Mouse (Mus musculus) heart, embryonic 15.5 days (tissue): ENCODE results near the gene Hoxa3. TPM values are rescaled to one million over a fixed set of nuclear protein-coding genes. Genes with fewer than 3 reads are reported as not detected.
A peak's percentile ranks its signal among the peaks of the same experiment; 100 is the strongest.

Experiments
- ATAC-seq: fragments of 200-750 bp; cut with Nextera tagmentation; replicated peaks from 2 replicates; pipeline ENCODE4 v1.8.0; 2017; ENCODE audit warnings: low read depth, moderate TSS enrichment; ENCODE audit not compliant: insufficient number of reproducible peaks, insufficient read depth, low FRiP score
- H3K27ac ChIP-seq: fragments of 300-500 bp; sonication (generic); 2 replicates; pipeline ENCODE4 v1.5.1; 2015; ENCODE audit warnings: mild to moderate bottlenecking, inconsistent platforms
- H3K27me3 ChIP-seq: fragments of 300-500 bp; sonication (generic); 2 replicates; pipeline ENCODE4 v1.6.1; 2015; ENCODE audit warnings: inconsistent platforms
- H3K36me3 ChIP-seq: fragments of 300-500 bp; sonication (generic); 2 replicates; pipeline ENCODE4 v1.6.1; 2015; ENCODE audit warnings: mild to moderate bottlenecking, inconsistent platforms
- H3K4me1 ChIP-seq: fragments of 300-500 bp; sonication (generic); replicated peaks from 2 replicates; pipeline ENCODE4 v1.6.1; 2015; ENCODE audit warnings: inconsistent platforms
- H3K4me2 ChIP-seq: fragments of 300-500 bp; sonication (generic); 2 replicates; pipeline ENCODE4 v1.6.1; 2015; ENCODE audit warnings: inconsistent platforms, mild to moderate bottlenecking, moderate library complexity
- H3K4me3 ChIP-seq: fragments of 300-500 bp; sonication (generic); 2 replicates; pipeline ENCODE4 v1.5.1; 2015; ENCODE audit warnings: mild to moderate bottlenecking, inconsistent platforms
- H3K9ac ChIP-seq: fragments of 300-500 bp; sonication (generic); 2 replicates; pipeline ENCODE4 v1.6.1; 2015; ENCODE audit warnings: mild to moderate bottlenecking, inconsistent platforms
- H3K9me3 ChIP-seq: fragments of 300-500 bp; sonication (generic); replicated peaks from 2 replicates; pipeline ENCODE4 v1.6.1; 2016; ENCODE audit warnings: inconsistent platforms
- WGBS: fragments of 180-500 bp; shearing (Covaris S2); methylation state at CpG from one replicate; pipeline ENCODE4 v1.1.7; 2015; ENCODE audit warnings: mixed read lengths; 5-methylcytosine and 5-hydroxymethylcytosine counted together
- polyA plus RNA-seq: library from polyadenylated mRNA; unstranded; fragments of >200 nt; fragmentation: Nextera tagmentation; extraction: Ambion mirVana; gene quantifications from 2 replicates; pipeline ENCODE4 v1.2.1, GENCODE M21; 2015

Hoxa3 gene
- polyA plus RNA-seq, 1 experiment from 2014 or later = 0.89 TPM

GRCm38 (mm10) chr6:52228475-52229465, 15.6 kb upstream of the Hoxa3 start:
- no peak overlapping the region for H3K9ac ChIP-seq
- no peaks in the 10 kb centered on the region for H3K9me3 ChIP-seq
- H3K27ac ChIP-seq = no peak overlapping the region
- H3K4me3 ChIP-seq = 0 out of 2 replicates have a peak overlapping the region, but pooled peaks have one; percentile 0
- no peaks in the 10 kb centered on the region for H3K36me3 ChIP-seq
- no peak for ATAC-seq
- H3K27me3 ChIP-seq = peaks cover 96% of the 10 kb centered on the region
- 3% methylated on average over 38 of the region's 38 CpGs for WGBS
- H3K4me2 ChIP-seq = no peak overlapping the region
- peaks cover 14% of the 10 kb centered on the region for H3K4me1 ChIP-seq

- no peak overlapping the region for H3K4me3 ChIP-seq
- H3K9ac ChIP-seq = no peak overlapping the region
- H3K36me3 ChIP-seq = no peaks in the 10 kb centered on the region
- no peak overlapping the region for H3K27ac ChIP-seq
- H3K4me1 ChIP-seq = peaks cover 14% of the 10 kb centered on the region
- no peaks in the 10 kb centered on the region for H3K9me3 ChIP-seq
- H3K27me3 ChIP-seq = peaks cover 96% of the 10 kb centered on the region
- 11% methylated on average over 11 of the region's 11 CpGs for WGBS
- H3K4me2 ChIP-seq = no peak overlapping the region
- no peak for ATAC-seq
Measured at GRCm38 (mm10) chr6:52227470-52228222, 14.5 kb upstream of the Hoxa3 start.

- H3K4me2 ChIP-seq = no peak overlapping the region
- peaks cover 96% of the 10 kb centered on the region for H3K27me3 ChIP-seq
- no peak for ATAC-seq
- H3K4me3 ChIP-seq = no peak overlapping the region
- H3K4me1 ChIP-seq = peaks cover 14% of the 10 kb centered on the region
- 5% methylated on average over 26 of the region's 26 CpGs for WGBS
- H3K9ac ChIP-seq = no peak overlapping the region
- no peak overlapping the region for H3K27ac ChIP-seq
- no peaks in the 10 kb centered on the region for H3K36me3 ChIP-seq
- H3K9me3 ChIP-seq = no peaks in the 10 kb centered on the region
Measured at GRCm38 (mm10) chr6:52226569-52227257, 13.6 kb upstream of the Hoxa3 start.

- Histone ChIP-seq H3K4me1 (peaks cover 20% of the 10 kb centered on the region), H3K27me3 (peaks cover 97% of the 10 kb centered on the region), H3K9me3 (no peaks in the 10 kb centered on the region), H3K4me3 (peak overlapping the region; percentile 26), H3K9ac (no peak overlapping the region), H3K36me3 (no peaks in the 10 kb centered on the region), H3K4me2 (peak overlapping the region; percentile 13; the same call in 1 of the 2 replicates), H3K27ac (no peak overlapping the region)
- ATAC-seq = no peak
- 3% methylated on average over 69 of the region's 69 CpGs for WGBS
Measured at GRCm38 (mm10) chr6:52225612-52226568, 12.8 kb upstream of the Hoxa3 start.

GRCm38 (mm10) chr6:52224895-52225611, 11.9 kb upstream of the Hoxa3 start:
- H3K27ac ChIP-seq = no peak overlapping the region
- 2% methylated on average over 36 of the region's 36 CpGs for WGBS
- ATAC-seq = no peak
- peaks cover 16% of the 10 kb centered on the region for H3K4me1 ChIP-seq
- no peak overlapping the region for H3K9ac ChIP-seq
- H3K9me3 ChIP-seq = no peaks in the 10 kb centered on the region
- H3K4me2 ChIP-seq = peak overlapping the region; percentile 13; the same call in 1 of the 2 replicates
- H3K4me3 ChIP-seq = peak overlapping the region; percentile 26; the same call in 1 of the 2 replicates
- peaks cover 97% of the 10 kb centered on the region for H3K27me3 ChIP-seq
- H3K36me3 ChIP-seq = no peaks in the 10 kb centered on the region

- 5% methylated on average over 24 of the region's 24 CpGs for WGBS
- no peaks in the 10 kb centered on the region for H3K9me3 ChIP-seq
- H3K4me1 ChIP-seq = peaks cover 16% of the 10 kb centered on the region
- no peak overlapping the region for H3K4me2 ChIP-seq
- H3K36me3 ChIP-seq = no peaks in the 10 kb centered on the region
- H3K27ac ChIP-seq = no peak overlapping the region
- H3K27me3 ChIP-seq = peaks cover 97% of the 10 kb centered on the region
- H3K4me3 ChIP-seq = peak overlapping the region; percentile 14
- no peak overlapping the region for H3K9ac ChIP-seq
- ATAC-seq = no peak
Measured at GRCm38 (mm10) chr6:52223939-52224760, 11.0 kb upstream of the Hoxa3 start.

- Histone ChIP-seq H3K27me3 (peaks cover 99% of the 10 kb centered on the region), H3K4me3 (no peak overlapping the region), H3K9me3 (no peaks in the 10 kb centered on the region), H3K4me1 (peaks cover 16% of the 10 kb centered on the region), H3K9ac (no peak overlapping the region), H3K4me2 (no peak overlapping the region), H3K36me3 (no peaks in the 10 kb centered on the region), H3K27ac (no peak overlapping the region)
- ATAC-seq = no peak
- 25% methylated on average over 13 of the region's 13 CpGs for WGBS
Measured at GRCm38 (mm10) chr6:52222729-52223128, 9.6 kb upstream of the Hoxa3 start.

GRCm38 (mm10) chr6:52221993-52222685, 9.0 kb upstream of the Hoxa3 start:
- Histone ChIP-seq H3K4me2 (peak overlapping the region; percentile 97), H3K4me1 (peaks cover 19% of the 10 kb centered on the region), H3K27ac (no peak overlapping the region), H3K9me3 (no peaks in the 10 kb centered on the region), H3K9ac (no peak overlapping the region), H3K4me3 (peak overlapping the region; percentile 58), H3K27me3 (peaks cover 99% of the 10 kb centered on the region), H3K36me3 (no peaks in the 10 kb centered on the region)
- ATAC-seq = no peak
- 11% methylated on average over 21 of the region's 21 CpGs for WGBS
